ENCODE assay signal across 8 mouse cellular contexts in genomic region chr9:107547026-107547425, GRCm38 (mm10). TPM values are rescaled to one million over a fixed set of nuclear protein-coding genes. Genes with fewer than 3 reads are reported as not detected.
DNase-seq lines count a peak whose midpoint lies in the region; ATAC-seq and TF ChIP-seq lines count a peak whose summit lies in the region.

Zmynd10 (plus strand) TSS chr9:107547298.

- H3K4me3 ChIP-seq in CH12.LX (replicated peaks in 1 of 3; ENCODE audit: low read depth in 2 of 3, low read length in 2 of 3, poor library complexity in 1 of 3) = no peak within 1 kb of the TSS
- 0 out of 2 replicates have a peak within 1 kb of the TSS, but pooled peaks have one; percentile 21 for H3K4me3 ChIP-seq in bone marrow macrophage, adult 2 months (ENCODE audit: insufficient read depth, low read length)
- H3K4me3 ChIP-seq in forebrain, postnatal 0 days (ENCODE audit: low read depth, low read length) = peak within 1 kb of the TSS; percentile 21
- H3K4me3 ChIP-seq in liver, postnatal 0 days (ENCODE audit: low read depth, low read length) = no peak within 1 kb of the TSS
- no peak within 1 kb of the TSS for H3K4me3 ChIP-seq in neural tube, embryonic 12.5 days
- peak within 1 kb of the TSS; percentile 88 for H3K4me3 ChIP-seq in testis, adult 2 months (ENCODE audit: control insufficient read depth, low read depth, low read length)

- no peaks in the 10 kb centered on the region for H3K79me2 ChIP-seq in CH12.LX (replicated peaks; ENCODE audit: control insufficient read depth, extremely low read depth, insufficient read depth, poor library complexity, severe bottlenecking)

- 2% methylated on average over 20 of the region's 20 CpGs for WGBS in forebrain, postnatal 0 days
- 3% methylated on average over 20 of the region's 20 CpGs for WGBS in liver, postnatal 0 days (ENCODE audit: insufficient replicate concordance)
- WGBS in neural tube, embryonic 12.5 days = 4% methylated on average over 20 of the region's 20 CpGs

- in situ Hi-C loops in CH12.LX (cut with MboI; ENCODE audit: low pct_ligation_motif_present, low pct_unique_long_range_greater_than_20kb, low sequenced_read_pairs) = no loop called here

- no peaks in the 10 kb centered on the region for H3K9me3 ChIP-seq in CH12.LX (replicated peaks; ENCODE audit: low read length)
- H3K9me3 ChIP-seq in forebrain, postnatal 0 days (ENCODE audit: low read length) = no peaks in the 10 kb centered on the region
- H3K9me3 ChIP-seq in liver, postnatal 0 days (ENCODE audit: low read length) = no peaks in the 10 kb centered on the region
- H3K9me3 ChIP-seq in neural tube, embryonic 12.5 days = no peaks in the 10 kb centered on the region

- dilution Hi-C loops in CH12.LX (cut with MboI; ENCODE audit: extremely low pct_ligation_motif_present, extremely low pct_unique_long_range_greater_than_20kb, low sequenced_read_pairs) = no loop called here

- no peak for TF ChIP-seq CTCF in CH12.LX (conservative IDR thresholded peaks at IDR 0.05 in 1 of 2, IDR thresholded peaks at IDR 0.05 in 1 of 2; ENCODE audit: low read depth in 2 of 2, low read length in 2 of 2)
- TF ChIP-seq CTCF in bone marrow macrophage, adult 2 months (IDR thresholded peaks at IDR 0.05; ENCODE audit: low read depth, low read length) = no peak
- TF ChIP-seq CTCF in forebrain, postnatal 0 days (IDR thresholded peaks at IDR 0.05; ENCODE audit: low read depth) = no peak
- no peak for TF ChIP-seq CTCF in liver, postnatal 0 days (IDR thresholded peaks at IDR 0.05; ENCODE audit: low read depth)
- TF ChIP-seq CTCF in testis, adult 2 months (IDR thresholded peaks at IDR 0.05; ENCODE audit: control insufficient read depth, insufficient read depth, insufficient replicate concordance, low read depth, low read length) = no peak

- no peak within 1 kb of the TSS for H3K9ac ChIP-seq in CH12.LX (ENCODE audit: insufficient read depth, low read depth)
- H3K9ac ChIP-seq in forebrain, postnatal 0 days = no peak within 1 kb of the TSS
- peak within 1 kb of the TSS; percentile 4; the same call in 1 of the 2 replicates for H3K9ac ChIP-seq in liver, postnatal 0 days (replicated peaks)
- H3K9ac ChIP-seq in neural tube, embryonic 12.5 days = 0 out of 2 replicates have a peak within 1 kb of the TSS, but pooled peaks have one; percentile 13

- intact Hi-C loops in heart, postnatal 25 days (cut with DNase I) = loop anchor here (1.0 kb wide), 1 partner anchor 14 kb away; no protein-coding TSS in a partner anchor

- peak within 1 kb of the TSS; percentile 38 for H3K4me2 ChIP-seq in CH12.LX (ENCODE audit: insufficient read depth, low read depth, poor library complexity, severe bottlenecking)
- peak within 1 kb of the TSS; percentile 50 for H3K4me2 ChIP-seq in forebrain, postnatal 0 days (ENCODE audit: low read depth)
- H3K4me2 ChIP-seq in liver, postnatal 0 days (ENCODE audit: low read depth, low read length) = peak within 1 kb of the TSS; percentile 57
- H3K4me2 ChIP-seq in neural tube, embryonic 12.5 days (replicated peaks) = peak within 1 kb of the TSS; percentile 54

- peaks cover 23 to 36% of the 10 kb centered on the region in 2 experiments for H3K36me3 ChIP-seq in CH12.LX (replicated peaks in 1 of 2; ENCODE audit: control insufficient read depth in 1 of 2, insufficient read depth in 1 of 2, low read length in 1 of 2)
- H3K36me3 ChIP-seq in forebrain, postnatal 0 days (ENCODE audit: insufficient read depth) = peaks cover 14% of the 10 kb centered on the region
- peaks cover 3% of the 10 kb centered on the region; the same call in 1 of the 2 replicates for H3K36me3 ChIP-seq in liver, postnatal 0 days (replicated peaks; ENCODE audit: insufficient read depth, low read length)
- H3K36me3 ChIP-seq in neural tube, embryonic 12.5 days = peaks cover 21% of the 10 kb centered on the region
- H3K36me3 ChIP-seq in testis, adult 2 months (ENCODE audit: control insufficient read depth, insufficient read depth, low read length) = peaks cover 2% of the 10 kb centered on the region

- no peak for TF ChIP-seq POLR2A in CH12.LX (IDR thresholded peaks at IDR 0.05; ENCODE audit: low read depth, low read length)
- no peak for TF ChIP-seq POLR2A in bone marrow macrophage, adult 2 months (IDR thresholded peaks at IDR 0.05; ENCODE audit: borderline replicate concordance, low read depth, low read length)
- TF ChIP-seq POLR2A in testis, adult 2 months (IDR thresholded peaks at IDR 0.05; ENCODE audit: control insufficient read depth, low read depth, low read length) = peak; percentile 86; the same call in 1 of the 2 replicates

- TF ChIP-seq EP300 in CH12.LX (IDR thresholded peaks at IDR 0.05; ENCODE audit: low read length) = no peak
- no peak for TF ChIP-seq EP300 in liver, postnatal 0 days (IDR thresholded peaks at IDR 0.05; ENCODE audit: low read depth)

- peak; percentile 84 for ATAC-seq in forebrain, postnatal 0 days
- ATAC-seq in liver, postnatal 0 days = peak; percentile 60
- ATAC-seq in neural tube, embryonic 12.5 days (ENCODE audit: low FRiP score, low read depth) = peak; percentile 57

- peak; percentile 96 for DNase-seq in CH12.LX (ENCODE audit: extremely low read depth)
- peak; percentile 92 for DNase-seq in forebrain, postnatal 0 days
- DNase-seq in heart, postnatal 25 days (ENCODE audit: low spot score) = peak; percentile 76
- peak; percentile 78 to 90 for DNase-seq in layer of hippocampus, adult 18-20 months (ENCODE audit: low spot score in 2 of 2)
- peak; percentile 90 for DNase-seq in liver, postnatal 0 days

- TF ChIP-seq RAD21 in CH12.LX (IDR thresholded peaks at IDR 0.05; ENCODE audit: low read depth, low read length) = no peak

- H3K27me3 ChIP-seq in CH12.LX (replicated peaks) = no peaks in the 10 kb centered on the region
- peaks cover 15% of the 10 kb centered on the region; the same call in 1 of the 2 replicates for H3K27me3 ChIP-seq in forebrain, postnatal 0 days (ENCODE audit: insufficient read depth, low read length)
- H3K27me3 ChIP-seq in liver, postnatal 0 days (ENCODE audit: insufficient read depth, low read length) = 0 out of 2 replicates have a peak, but pooled peaks cover 7% of the 10 kb centered on the region
- H3K27me3 ChIP-seq in neural tube, embryonic 12.5 days (replicated peaks) = peaks cover 37% of the 10 kb centered on the region
- no peaks in the 10 kb centered on the region for H3K27me3 ChIP-seq in testis, adult 2 months (ENCODE audit: control insufficient read depth, insufficient read depth, low read length)

- peaks cover 3 to 42% of the 10 kb centered on the region in 2 experiments; a peak in 3 of 4 replicates for H3K4me1 ChIP-seq in CH12.LX (ENCODE audit: control insufficient read depth in 1 of 2, insufficient read depth in 2 of 2)
- peaks cover 29% of the 10 kb centered on the region for H3K4me1 ChIP-seq in bone marrow macrophage, adult 2 months (ENCODE audit: control insufficient read depth, insufficient read depth, low read length)
- peaks cover 23% of the 10 kb centered on the region; the same call in 1 of the 2 replicates for H3K4me1 ChIP-seq in forebrain, postnatal 0 days (ENCODE audit: insufficient read depth)
- peaks cover 43% of the 10 kb centered on the region for H3K4me1 ChIP-seq in liver, postnatal 0 days (ENCODE audit: insufficient read depth)
- H3K4me1 ChIP-seq in neural tube, embryonic 12.5 days = peaks cover 37% of the 10 kb centered on the region
- H3K4me1 ChIP-seq in testis, adult 2 months (ENCODE audit: control insufficient read depth, insufficient read depth, low read length) = peaks cover 20% of the 10 kb centered on the region

- no peak within 1 kb of the TSS for H3K27ac ChIP-seq in CH12.LX (ENCODE audit: insufficient read depth, low read depth)
- H3K27ac ChIP-seq in bone marrow macrophage, adult 2 months (ENCODE audit: insufficient read depth, low read depth, low read length) = no peak within 1 kb of the TSS
- H3K27ac ChIP-seq in forebrain, postnatal 0 days (ENCODE audit: low read depth, low read length) = peak within 1 kb of the TSS; percentile 24; the same call in 1 of the 2 replicates
- H3K27ac ChIP-seq in liver, postnatal 0 days (ENCODE audit: low read depth) = 0 out of 2 replicates have a peak within 1 kb of the TSS, but pooled peaks have one; percentile 1
- H3K27ac ChIP-seq in neural tube, embryonic 12.5 days = no peak within 1 kb of the TSS
- H3K27ac ChIP-seq in testis, adult 2 months (ENCODE audit: control insufficient read depth, insufficient read depth, low read depth, low read length) = peak within 1 kb of the TSS; percentile 97

TF ChIP-seq in CH12.LX, 34 proteins besides CTCF, POLR2A, EP300 and RAD21 (continues in another document):
- TF ChIP-seq GABPA (IDR thresholded peaks at IDR 0.05; ENCODE audit: insufficient replicate concordance, low read depth, low read length) (no peak), MYC (IDR thresholded peaks at IDR 0.05; ENCODE audit: low read depth, low read length) (peak; percentile 49; the same call in 1 of the 2 replicates), CHD1 (IDR thresholded peaks at IDR 0.05; ENCODE audit: low read depth, low read length) (no peak), BHLHE40 (IDR thresholded peaks at IDR 0.05; ENCODE audit: low read depth, low read length) (peak; percentile 35; the same call in 1 of the 2 replicates), SIN3A (IDR thresholded peaks at IDR 0.05; ENCODE audit: low read length) (peak; percentile 99), UBTF (IDR thresholded peaks at IDR 0.05; ENCODE audit: low read depth, low read length) (no peak), MXI1 (IDR thresholded peaks at IDR 0.05; ENCODE audit: low read depth, low read length) (peak; percentile 79), ZNF384 (IDR thresholded peaks at IDR 0.05; ENCODE audit: low read depth, low read length) (no peak), TBP (conservative IDR thresholded peaks at IDR 0.05; ENCODE audit: low read depth, low read length) (no peak), NELFE (IDR thresholded peaks at IDR 0.05; ENCODE audit: low read depth, low read length) (no peak), USF2 (conservative IDR thresholded peaks at IDR 0.05; ENCODE audit: low read depth, low read length) (no peak), TCF12 (IDR thresholded peaks at IDR 0.05; ENCODE audit: low read depth, low read length) (peak; percentile 71), CHD2 (IDR thresholded peaks at IDR 0.05; ENCODE audit: low read length) (no peak)

RNA-seq across cellular contexts. Expression of gene Zmynd10, which starts in this region (rescaled TPM):
- 0.34 TPM in 1 of 2 replicates, not detected in the other for total RNA-seq in CH12.LX (2012; rRNA removed)
- not detected in 2 replicates for total RNA-seq in CH12.LX (2014; rRNA removed)
- polyA plus RNA-seq in CH12.LX (2012; ENCODE audit: insufficient read length, low read depth) = 0.63 TPM in 1 of 2 replicates, not detected in the other
- polyA plus RNA-seq in bone marrow macrophage, adult 2 months (2012; ENCODE audit: insufficient read depth, insufficient read length, missing spikeins) = 0.66 TPM in 1 of 2 replicates, not detected in the other
- total RNA-seq in forebrain, postnatal 0 days (2014; rRNA removed) = 6.4 and 11.6 TPM in 2 replicates
- 5.9 and 7.0 TPM in 2 replicates for polyA plus RNA-seq in forebrain, postnatal 0 days (2015; fragmentation: Nextera tagmentation; extraction: Ambion mirVana)
- total RNA-seq in heart, postnatal 25 days (2021) = not detected
- total RNA-seq in layer of hippocampus, adult 18-20 months (2021) = 1 to 10 TPM; 5.7 to 6.2 TPM
- 0.59 and 0.73 TPM in 2 replicates for polyA plus RNA-seq in liver, postnatal 0 days (2015; fragmentation: Nextera tagmentation; extraction: Ambion mirVana)
- 0.51 and 0.82 TPM in 2 replicates for polyA plus RNA-seq in neural tube, embryonic 12.5 days (2016; fragmentation: Nextera tagmentation; extraction: Ambion mirVana)
- polyA plus RNA-seq in testis, adult 2 months (2012; rRNA removed) = 245 and 272 TPM in 2 replicates

Comparison
In these comparisons a context has a peak if more than half of its experiments do, and no peak if none do; other contexts are left out.
1. RNA of gene Zmynd10 (polyA plus RNA-seq): 245 to 272 TPM in testis, adult 2 months; 5.9 to 7.0 TPM in forebrain, postnatal 0 days, 0.59 to 0.73 TPM in liver, postnatal 0 days, 0.66 TPM in bone marrow macrophage, adult 2 months, 0.63 TPM in CH12.LX and 0.51 to 0.82 TPM in neural tube, embryonic 12.5 days; every median in the first group is over 10 times any median in the second.
2. Peak in DNase-seq and H3K4me2 ChIP-seq in CH12.LX; RNA of the gene not detected or under 1 TPM.
3. Peak in DNase-seq in heart, postnatal 25 days; RNA of the gene not detected or under 1 TPM.
4. Peak in DNase-seq, ATAC-seq, H3K27ac ChIP-seq, H3K9ac ChIP-seq and H3K4me2 ChIP-seq in liver, postnatal 0 days; RNA of the gene not detected or under 1 TPM.
5. Peak in ATAC-seq, H3K9ac ChIP-seq and H3K4me2 ChIP-seq in neural tube, embryonic 12.5 days; RNA of the gene not detected or under 1 TPM.
6. H3K27ac ChIP-seq: peak in forebrain, postnatal 0 days (single experiment) and testis, adult 2 months (single experiment); none in CH12.LX (single experiment), bone marrow macrophage, adult 2 months (single experiment) and neural tube, embryonic 12.5 days (single experiment).
7. H3K4me3 ChIP-seq: peak in bone marrow macrophage, adult 2 months (single experiment), forebrain, postnatal 0 days (single experiment) and testis, adult 2 months (single experiment); none in CH12.LX (0 of 3), liver, postnatal 0 days (single experiment) and neural tube, embryonic 12.5 days (single experiment).
8. Peak in every context shown above with its lines, with median percentiles within 50 percentile points of each other: DNase-seq, H3K4me2 ChIP-seq and ATAC-seq.